Mouse (Mus musculus) heart, adult 9 months (tissue): ENCODE measurements around the gene Grem2.

Source experiments
- DNase-seq, 2 experiments: peaks; one replicate each; pipeline ENCODE4 v3.0.0; 2022; ENCODE audit warnings: low spot score in 2 of 2

The Grem2 gene

DNA sequence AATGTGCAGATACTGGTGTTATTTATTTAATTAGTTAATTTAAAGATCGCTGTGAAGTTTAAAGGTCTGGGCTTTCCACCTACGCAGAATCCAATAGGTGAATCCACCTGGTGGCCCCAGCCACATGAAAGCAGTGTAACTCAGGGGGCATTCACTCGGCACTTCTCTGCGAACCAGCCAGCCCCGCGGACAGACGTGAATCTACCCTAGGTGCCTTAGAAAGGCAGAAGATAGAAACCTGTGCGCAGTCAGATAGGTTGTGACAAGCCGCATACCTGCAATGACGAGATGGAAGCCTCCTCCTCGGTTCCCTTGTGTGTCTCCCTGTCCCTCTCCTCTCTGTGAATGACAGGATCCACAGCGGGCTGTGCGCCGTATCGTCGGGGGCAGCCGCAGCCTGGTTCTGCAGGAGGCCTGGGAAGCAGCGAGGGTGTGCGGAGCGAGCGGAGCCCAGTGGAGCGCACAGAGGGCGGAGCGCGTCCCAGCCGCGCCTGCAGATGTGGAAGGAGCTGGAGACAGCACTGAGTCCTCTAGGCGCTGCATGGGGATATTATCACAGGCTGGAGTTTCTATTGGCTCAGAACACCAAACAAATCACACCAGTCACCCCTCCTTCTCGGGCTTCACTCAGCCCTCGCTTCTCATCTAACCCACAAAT lies at the start of gene Grem2:
Gene Grem2, minus strand, starts transcription at position 522 of the 658 bp plus-strand sequence.
- no peak for DNase-seq

DNA sequence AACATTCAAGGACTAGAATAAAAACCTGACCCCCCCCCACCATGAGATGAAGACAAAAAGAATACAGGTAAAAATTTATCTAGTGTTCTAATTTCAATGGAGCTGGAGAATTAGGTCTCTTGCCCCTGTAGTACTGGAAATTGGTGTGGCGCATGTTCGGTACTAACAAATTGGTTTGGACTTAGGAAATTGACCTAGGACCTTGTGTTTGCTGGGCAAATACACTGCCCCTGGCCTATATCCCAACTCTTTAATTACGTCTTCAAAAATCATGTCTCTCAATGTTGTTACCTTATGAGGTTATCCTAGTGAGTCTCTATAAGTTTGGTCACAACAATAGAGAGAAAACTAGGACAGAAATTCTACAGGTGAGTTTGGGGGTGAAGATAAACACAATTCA lies 38.2 kb upstream of the Grem2 start:
- DNase-seq = no peak

DNA sequence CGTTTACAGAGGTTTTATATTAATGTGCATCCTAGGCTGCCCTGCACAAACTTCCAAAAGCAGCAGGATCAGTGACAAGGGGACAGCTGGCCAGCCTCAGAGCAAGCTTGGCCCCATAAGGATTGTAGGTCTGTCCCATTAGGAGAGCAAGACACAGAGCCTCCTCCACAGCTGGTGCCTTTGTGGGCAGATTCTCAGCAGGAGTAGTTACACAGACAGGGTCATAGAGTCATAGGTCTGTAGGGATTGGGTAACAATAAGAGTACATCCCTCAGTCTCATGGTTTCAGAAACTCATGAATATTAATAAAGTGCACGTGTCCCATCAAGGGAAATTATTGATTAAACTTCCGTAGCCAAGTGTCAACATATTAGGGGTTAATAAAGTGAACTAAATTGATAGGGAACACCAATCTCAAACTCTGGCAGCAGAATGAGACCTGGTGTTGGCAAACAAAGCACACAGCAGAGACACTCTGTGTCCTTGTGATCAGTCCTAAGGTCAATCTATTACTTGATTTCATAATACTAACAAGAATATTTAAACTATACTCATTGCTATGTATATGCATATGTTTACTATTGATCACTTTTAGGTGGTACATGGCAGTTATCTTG lies 9.5 kb upstream of the Grem2 start:
- DNase-seq = no peak

DNA sequence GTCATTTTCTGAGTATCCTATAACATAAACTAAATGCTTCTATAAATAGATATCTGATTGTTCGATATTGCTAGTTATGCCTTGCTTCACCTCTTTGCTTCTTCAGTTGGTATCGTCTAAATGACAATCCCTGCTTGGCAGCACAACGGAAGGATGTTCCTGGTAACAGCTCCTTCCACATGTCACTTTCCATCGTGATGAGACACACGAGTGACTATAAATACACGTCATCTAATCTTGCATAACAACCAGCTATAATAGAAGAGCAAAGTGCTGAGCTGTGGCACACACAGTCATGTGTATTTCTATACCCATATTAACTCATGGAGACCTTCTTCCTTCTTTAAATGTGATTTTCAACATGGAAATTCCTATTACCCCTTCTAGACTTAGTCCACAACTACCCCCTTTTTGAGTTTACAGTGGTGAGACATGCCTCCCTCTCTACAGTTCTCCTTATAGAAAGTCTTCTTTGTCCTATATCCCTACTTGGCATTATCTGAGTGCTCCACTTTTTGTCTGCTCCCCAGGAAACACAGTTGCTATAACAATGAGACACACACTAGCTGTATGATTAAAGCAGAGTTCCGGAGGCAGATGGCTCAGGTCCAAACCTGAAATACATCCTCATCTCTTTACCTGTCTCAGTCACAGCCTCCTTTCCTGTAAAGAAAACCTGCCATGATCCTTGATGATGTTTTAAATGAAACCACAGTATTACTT lies 8.0 kb upstream of the Grem2 start:
- DNase-seq = no peak

- DNase-seq = no peak
Observed at GRCm38 (mm10) chr1:174918949-174919348, 2.7 kb downstream of the Grem2 start.

DNA sequence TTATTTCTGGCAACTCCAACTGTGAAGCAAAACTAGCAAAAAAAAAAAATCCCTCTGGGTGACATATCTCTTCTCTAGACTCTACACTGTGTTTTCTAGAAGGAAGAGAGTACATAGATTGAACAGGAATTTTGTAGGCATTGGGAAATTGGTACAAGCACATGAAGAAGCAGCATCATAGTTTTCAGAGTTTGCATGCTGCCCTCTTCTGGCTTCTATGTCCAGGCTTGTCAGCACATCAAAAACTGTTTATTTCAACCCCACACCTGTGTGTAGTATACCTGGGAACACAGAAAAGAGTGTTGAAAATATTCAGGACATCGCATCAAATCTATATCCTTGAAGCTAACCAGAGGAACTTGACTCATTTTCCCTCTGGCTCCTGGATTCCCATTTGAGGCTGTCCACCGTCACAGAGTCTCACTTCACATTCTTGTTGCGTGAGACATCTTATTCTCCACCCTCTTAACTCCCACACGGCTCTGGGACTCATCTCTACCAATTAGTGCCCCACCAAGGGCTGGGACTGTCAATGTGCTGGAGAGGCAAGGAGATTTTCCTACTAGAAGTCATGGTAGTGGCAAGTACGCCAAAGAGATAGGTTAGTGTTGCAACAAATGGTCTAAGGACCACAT lies 3.3 kb downstream of the Grem2 start:
- DNase-seq = no peak

GRCm38 (mm10) chr1:174909834-174910233 lies 11.8 kb downstream of the Grem2 start:
- no peak for DNase-seq

DNA sequence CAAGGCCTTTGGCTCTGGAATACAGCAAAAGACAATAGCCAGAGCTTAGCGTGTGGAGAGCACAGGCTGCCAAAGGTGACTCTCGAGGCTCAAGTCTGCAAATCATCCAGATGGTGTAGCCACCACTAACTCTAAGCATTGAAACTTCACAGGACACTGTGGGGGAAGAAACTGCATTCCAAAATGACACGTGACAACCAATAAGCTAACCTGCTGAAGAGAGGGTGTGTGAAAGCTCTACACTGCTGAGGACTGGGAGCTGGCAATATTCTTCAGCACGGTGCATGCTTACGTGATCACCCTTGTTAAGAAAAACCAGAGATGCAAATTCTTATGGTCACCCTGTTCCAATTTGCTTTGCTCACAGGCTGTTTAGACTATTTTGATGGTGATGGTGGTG lies 13.4 kb downstream of the Grem2 start:
- no peak for DNase-seq

GRCm38 (mm10) chr1:174907637-174908036 lies 14.0 kb downstream of the Grem2 start:
- DNase-seq = no peak

GRCm38 (mm10) chr1:174902755-174903154 lies 18.9 kb downstream of the Grem2 start:
- DNase-seq = no peak

- no peak for DNase-seq
Observed at GRCm38 (mm10) chr1:174892471-174892870, 29.1 kb downstream of the Grem2 start.

DNA sequence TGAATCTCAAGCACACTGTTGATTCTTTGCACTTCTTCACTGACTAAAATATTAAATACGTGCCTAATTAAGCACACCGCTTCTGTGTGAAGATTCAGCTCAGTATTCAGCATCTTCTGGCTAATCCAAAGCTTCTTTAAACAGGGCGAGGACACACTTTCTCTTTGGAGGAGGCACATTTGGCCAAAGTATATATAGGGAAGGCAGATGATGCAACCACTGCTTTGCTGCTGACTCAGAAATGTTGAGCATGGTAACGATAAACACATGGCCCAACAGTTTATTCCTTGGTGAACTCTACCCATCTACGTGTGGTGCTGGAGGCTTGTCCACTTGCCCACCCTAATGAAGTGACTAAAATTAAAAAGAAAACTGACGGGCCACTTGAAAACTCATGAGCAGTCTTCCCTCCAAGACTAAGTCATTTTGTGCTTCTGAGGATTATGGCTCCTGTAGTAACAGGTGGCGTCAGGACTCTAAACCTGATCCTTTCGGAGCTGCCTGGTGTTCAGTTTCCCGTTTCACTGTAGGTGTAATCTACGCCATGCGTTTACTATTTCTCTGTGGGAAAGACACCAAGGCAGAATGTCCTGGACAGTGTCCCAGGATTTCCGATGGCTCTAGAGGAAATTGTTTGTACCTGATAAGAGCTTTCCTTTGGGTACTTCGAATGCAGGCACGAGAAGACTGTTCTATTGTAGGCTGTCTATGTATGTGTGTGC lies 32.8 kb downstream of the Grem2 start:
- no peak for DNase-seq

DNA sequence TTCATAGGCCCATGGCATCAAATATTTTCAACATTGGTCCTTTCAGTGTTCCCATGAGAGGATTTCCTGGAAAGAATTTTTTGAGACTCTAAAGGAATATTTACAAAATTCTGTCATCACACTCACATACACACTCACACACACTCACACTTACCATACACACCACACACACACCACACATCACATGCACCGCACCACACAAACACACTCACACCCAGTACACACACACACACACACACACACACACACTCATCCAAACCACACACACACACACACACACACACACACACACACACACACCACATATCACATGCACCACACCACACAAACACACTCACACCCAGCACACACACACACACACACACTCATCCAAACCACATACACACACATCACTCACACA lies 33.5 kb downstream of the Grem2 start:
- DNase-seq = no peak

DNA sequence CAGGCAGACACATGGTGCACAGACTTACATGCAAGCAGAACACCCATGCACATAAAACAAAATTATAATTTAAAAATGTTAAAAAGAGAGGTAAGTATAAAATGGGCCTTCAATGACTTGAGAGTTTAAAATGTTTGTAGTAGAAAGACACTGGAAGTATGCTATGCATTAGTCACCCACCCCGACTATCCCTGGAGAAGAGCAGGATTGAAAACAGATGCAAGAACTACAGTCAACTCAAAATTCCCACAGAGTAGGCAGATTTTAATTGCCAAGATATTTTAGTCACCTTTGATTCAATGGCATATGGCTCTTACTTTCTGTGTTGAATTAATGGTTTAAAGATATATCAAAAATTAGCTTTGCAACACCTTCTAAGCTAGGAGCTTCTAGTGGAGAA lies 39.1 kb downstream of the Grem2 start:
- no peak for DNase-seq

DNA sequence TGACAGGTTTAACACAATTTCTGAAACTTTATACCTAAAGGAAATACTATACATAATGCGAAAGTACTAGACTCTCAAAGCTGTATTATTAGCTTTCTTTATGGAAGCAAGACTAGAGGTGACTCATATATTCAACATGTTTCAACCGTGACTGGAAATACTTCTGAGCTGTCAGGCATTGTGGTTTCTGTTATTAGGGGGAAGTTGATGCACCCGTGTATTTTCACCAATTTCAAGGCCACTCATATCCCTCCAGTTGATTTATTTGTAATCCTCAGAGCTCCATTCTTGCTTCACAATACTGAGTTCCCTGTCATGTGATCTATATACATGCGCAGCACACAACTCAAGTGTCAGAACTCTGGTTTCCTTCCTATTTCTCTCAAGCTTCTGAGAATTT lies 46.4 kb downstream of the Grem2 start:
- no peak for DNase-seq

DNA sequence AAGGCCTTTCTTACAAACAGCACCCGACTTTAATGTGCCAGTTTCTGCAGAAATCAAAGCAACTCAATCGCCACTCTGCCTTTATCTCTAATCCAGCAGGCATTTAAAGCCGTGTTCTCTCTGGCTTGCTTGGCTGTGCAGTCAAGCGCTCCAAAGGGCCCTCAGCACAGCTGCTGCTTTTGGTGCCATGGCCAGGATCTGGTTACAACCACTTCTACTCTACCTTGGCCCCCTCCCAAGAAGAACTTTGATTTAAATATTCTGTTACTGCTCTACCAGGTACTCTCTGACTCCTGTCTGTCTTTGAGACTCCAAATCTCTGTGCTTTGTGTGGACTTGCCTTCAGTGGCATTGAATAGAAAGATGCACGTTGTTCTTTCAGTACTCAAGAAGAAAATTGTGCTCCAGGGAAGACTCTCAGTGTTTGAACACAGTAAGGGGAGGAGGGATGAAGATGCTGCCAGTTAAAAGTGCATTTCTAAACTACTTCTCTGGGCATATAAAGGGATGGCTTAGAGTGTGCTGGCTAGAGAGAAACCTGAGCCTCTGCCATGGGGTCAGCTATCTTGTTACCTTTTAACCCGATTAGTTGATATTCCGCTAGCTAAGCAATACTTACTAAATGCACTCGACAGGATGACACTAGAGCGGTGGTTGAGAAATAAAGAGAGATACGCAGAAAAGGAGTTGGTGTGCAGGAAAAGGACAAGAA lies 61.1 kb downstream of the Grem2 start:
- DNase-seq = no peak

DNA sequence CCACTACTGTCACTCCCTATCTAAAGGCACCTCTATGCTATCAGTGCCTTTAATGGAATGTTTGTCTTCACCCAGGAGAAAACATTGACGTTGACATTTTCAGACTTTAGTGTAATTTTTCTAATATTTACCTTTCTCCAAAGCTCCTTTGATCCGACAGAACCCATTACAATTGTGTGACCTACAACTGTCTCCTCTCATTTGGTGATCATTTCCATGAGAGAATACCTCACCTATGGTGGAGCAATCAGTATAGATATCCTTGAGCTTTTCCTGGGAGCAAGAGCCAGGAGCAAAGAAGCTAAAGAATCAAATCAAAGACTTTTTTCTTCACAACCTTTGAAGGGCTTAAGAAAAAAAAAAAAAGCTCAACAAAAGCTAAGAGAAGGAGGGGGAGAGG lies 65.4 kb downstream of the Grem2 start:
- no peak for DNase-seq

DNA sequence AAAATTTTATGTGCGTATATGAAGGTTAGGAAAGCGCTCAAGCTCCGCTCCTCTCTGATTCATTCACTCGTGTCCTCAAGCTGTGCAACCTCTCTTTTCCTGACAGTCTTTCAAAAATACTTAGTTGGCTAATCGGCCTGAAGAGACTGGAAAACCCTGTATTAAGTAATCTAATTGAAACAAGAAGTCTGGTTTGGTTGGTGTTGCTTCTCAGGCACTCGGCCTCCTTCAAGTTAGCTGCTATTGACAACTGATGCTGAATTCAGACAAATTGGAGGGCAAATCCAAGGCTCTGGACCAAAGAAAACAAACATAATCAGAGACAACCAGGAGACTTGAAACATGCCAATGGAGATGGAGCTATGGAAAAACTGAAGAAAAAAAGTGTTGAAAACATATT lies 76.8 kb downstream of the Grem2 start:
- no peak for DNase-seq

GRCm38 (mm10) chr1:174836861-174837260 lies 84.8 kb downstream of the Grem2 start:
- DNase-seq = no peak

DNA sequence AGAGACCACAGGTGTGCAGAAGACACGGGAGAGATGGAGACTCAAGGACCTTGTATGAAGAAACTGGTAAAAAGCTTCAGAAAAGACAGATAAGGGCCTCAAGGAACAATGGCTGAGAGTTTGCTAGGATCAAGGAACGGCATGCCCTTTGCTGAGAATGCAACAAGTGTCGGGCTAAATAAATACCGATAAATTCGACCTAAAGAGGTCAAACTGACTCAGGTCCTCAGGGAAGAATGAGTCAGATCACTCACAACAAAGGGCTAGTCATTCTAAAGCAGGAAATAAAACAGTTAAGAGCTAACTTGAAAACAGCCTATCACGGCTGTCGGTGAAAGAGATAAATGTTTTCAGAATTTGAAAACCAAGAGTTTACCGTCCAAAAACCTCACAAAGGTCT lies 95.1 kb downstream of the Grem2 start:
- DNase-seq = no peak

DNA sequence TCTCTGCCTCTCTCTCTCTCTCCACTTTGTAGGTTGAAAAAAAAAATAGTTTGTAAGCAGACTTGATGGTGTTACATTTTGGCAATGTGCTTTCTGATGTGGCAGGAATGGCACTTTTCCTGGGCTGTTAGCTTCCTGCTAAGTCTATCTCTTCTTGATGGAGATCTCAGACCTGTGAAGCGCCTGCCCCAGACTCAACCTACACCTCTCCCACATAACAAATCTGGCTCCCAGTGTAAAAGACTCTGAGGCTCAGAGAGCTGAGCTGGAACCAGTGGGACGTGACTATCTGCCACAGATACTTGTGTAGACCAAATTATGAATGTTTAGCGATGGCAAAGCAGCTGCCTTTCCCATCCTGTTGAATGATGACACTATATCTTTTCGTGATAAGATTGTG lies 109.8 kb downstream of the Grem2 start:
- no peak for DNase-seq
